Mouse (Mus musculus) midbrain, postnatal 0 days (tissue): Measurements from ENCODE around the gene Gm20388. TPM values are rescaled to one million over a fixed set of nuclear protein-coding genes. Genes with fewer than 3 reads are reported as not detected.

Experiments used
- ATAC-seq: fragments of 200-750 bp; cut with Nextera tagmentation; 2 replicates; pipeline ENCODE4 v1.8.0; 2017; ENCODE audit warnings: moderate number of reproducible peaks, mild to moderate bottlenecking, moderate TSS enrichment, moderate library complexity; ENCODE audit not compliant: low FRiP score
- DNase-seq: peaks from one replicate; pipeline ENCODE4 v3.0.0-alpha.2; 2015; ENCODE audit warnings: low spot score
- H3K27ac ChIP-seq: fragments of 300-500 bp; sonication (generic); 2 replicates; pipeline ENCODE4 v1.5.1; 2014; ENCODE audit warnings: low read depth, mild to moderate bottlenecking, low read length, mixed read lengths
- H3K27me3 ChIP-seq: fragments of 300-500 bp; sonication (generic); 2 replicates; pipeline ENCODE4 v1.6.1; 2014; ENCODE audit warnings: low read length, control low read depth, mixed read lengths; ENCODE audit not compliant: insufficient read depth
- H3K36me3 ChIP-seq: fragments of 300-500 bp; sonication (generic); 2 replicates; pipeline ENCODE4 v1.6.1; 2014; ENCODE audit warnings: low read length, control low read depth, mixed read lengths; ENCODE audit not compliant: insufficient read depth
- H3K4me1 ChIP-seq: fragments of 300-500 bp; sonication (generic); 2 replicates; pipeline ENCODE4 v1.6.1; 2014; ENCODE audit warnings: mild to moderate bottlenecking, control low read depth, antibody characterized with exemption, low read length, mixed read lengths; ENCODE audit not compliant: insufficient read depth
- H3K4me2 ChIP-seq: fragments of 300-500 bp; sonication (generic); 2 replicates; pipeline ENCODE4 v1.6.1; 2014; ENCODE audit warnings: low read depth, mild to moderate bottlenecking, low read length, mixed read lengths; ENCODE audit not compliant: poor library complexity, severe bottlenecking
- H3K4me3 ChIP-seq: fragments of 300-500 bp; sonication (generic); 2 replicates; pipeline ENCODE4 v1.5.1; 2014; ENCODE audit warnings: low read depth, mild to moderate bottlenecking, low read length, moderate library complexity
- H3K9ac ChIP-seq: fragments of 300-500 bp; sonication (generic); replicated peaks from 2 replicates; pipeline ENCODE4 v1.6.1; 2014; ENCODE audit warnings: mild to moderate bottlenecking, low read length, moderate library complexity, mixed read lengths; ENCODE audit not compliant: poor library complexity, severe bottlenecking
- H3K9me3 ChIP-seq: fragments of 300-500 bp; sonication (generic); 2 replicates; pipeline ENCODE4 v1.6.1; 2016; ENCODE audit warnings: low read length, control low read depth
- CTCF ChIP-seq: IDR thresholded peaks from 2 replicates; pipeline ENCODE4 v1.5.1; 2016; ENCODE audit warnings: antibody characterized with exemption, mild to moderate bottlenecking
- WGBS: fragments of 180-500 bp; shearing (Covaris S2); extraction: QIAGEN DNeasy Blood & Tissue Kit; methylation state at CpG from one replicate; pipeline ENCODE4 v1.1.7; 2014; 5-methylcytosine and 5-hydroxymethylcytosine counted together
- polyA plus RNA-seq: library from polyadenylated mRNA; unstranded; fragments of >200 nt; fragmentation: Nextera tagmentation; extraction: Ambion mirVana; gene quantifications from 2 replicates; pipeline ENCODE4 v1.2.1, GENCODE M21; 2015
- total RNA-seq: library from RNA; depleted of rRNA; stranded (reverse); fragments of >200 nt; gene quantifications from 2 replicates; pipeline ENCODE4 v1.2.3, GENCODE M21; 2014

Gene Gm20388
- total and polyA plus RNA-seq, 2 experiments from 2014 or later, result 74.2 TPM; not detected in 1

DNA sequence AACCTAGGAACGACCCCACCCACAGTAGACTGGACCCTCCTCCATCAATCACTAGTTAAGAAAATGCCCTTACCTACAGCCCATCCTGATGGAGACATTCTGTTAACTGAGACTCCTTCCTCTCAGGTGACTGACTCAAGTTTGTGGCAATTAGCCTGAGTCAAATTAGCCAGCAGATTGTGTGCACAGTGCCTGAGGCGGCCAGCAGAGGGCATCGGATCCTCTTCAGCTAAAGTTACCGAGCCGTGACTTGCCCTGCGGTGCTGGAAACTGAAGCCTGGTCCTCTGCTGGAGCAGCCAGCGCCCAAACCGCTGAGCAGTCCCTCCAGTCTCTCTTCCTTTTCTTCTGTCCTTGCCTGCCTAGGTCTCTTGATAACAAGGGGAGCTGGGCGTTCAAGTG, 56.8 kb downstream of the Gm20388 start:
- no peak overlapping the region for H3K27ac ChIP-seq
- DNase-seq (no peak), ATAC-seq (no peak)
- H3K36me3 ChIP-seq, result no peaks in the 10 kb centered on the region
- H3K9me3 ChIP-seq, result 0 out of 2 replicates have a peak, but pooled peaks cover 2% of the 10 kb centered on the region
- no peaks in the 10 kb centered on the region for H3K27me3 ChIP-seq
- WGBS, result 88% methylated on average over 9 of the region's 9 CpGs
- no peak overlapping the region for H3K4me3 ChIP-seq
- H3K9ac ChIP-seq, result no peak overlapping the region
- TF ChIP-seq CTCF, result peak; percentile 20; the same call in 1 of the 2 replicates
- no peaks in the 10 kb centered on the region for H3K4me1 ChIP-seq
- H3K4me2 ChIP-seq, result no peak overlapping the region

GRCm38 (mm10) chr8:119970169-119970568, 59.5 kb downstream of the Gm20388 start:
- ATAC-seq (no peak), DNase-seq (no peak)
- H3K27ac ChIP-seq, result no peak overlapping the region
- H3K4me3 ChIP-seq, result no peak overlapping the region
- H3K27me3 ChIP-seq, result no peaks in the 10 kb centered on the region
- H3K9me3 ChIP-seq, result 0 out of 2 replicates have a peak, but pooled peaks cover 2% of the 10 kb centered on the region
- H3K9ac ChIP-seq, result no peak overlapping the region
- no peaks in the 10 kb centered on the region for H3K4me1 ChIP-seq
- H3K36me3 ChIP-seq, result no peaks in the 10 kb centered on the region
- TF ChIP-seq CTCF, result no peak
- H3K4me2 ChIP-seq, result no peak overlapping the region
- 82% methylated on average over 9 of the region's 9 CpGs for WGBS

GRCm38 (mm10) chr8:119972558-119972957, 61.9 kb downstream of the Gm20388 start:
- Histone ChIP-seq H3K4me2 (no peak overlapping the region), H3K4me3 (no peak overlapping the region), H3K9ac (no peak overlapping the region), H3K27ac (no peak overlapping the region), H3K36me3 (no peaks in the 10 kb centered on the region), H3K27me3 (no peaks in the 10 kb centered on the region), H3K4me1 (no peaks in the 10 kb centered on the region), H3K9me3 (0 out of 2 replicates have a peak, but pooled peaks cover 2% of the 10 kb centered on the region)
- DNase-seq, result no peak
- 80% methylated on average over 12 of the region's 12 CpGs for WGBS
- no peak for TF ChIP-seq CTCF
- no peak for ATAC-seq

- Histone ChIP-seq H3K9ac (no peak overlapping the region), H3K27me3 (no peaks in the 10 kb centered on the region), H3K36me3 (no peaks in the 10 kb centered on the region), H3K4me3 (no peak overlapping the region), H3K27ac (no peak overlapping the region), H3K4me2 (no peak overlapping the region), H3K4me1 (no peaks in the 10 kb centered on the region), H3K9me3 (no peaks in the 10 kb centered on the region)
- DNase-seq (peak; percentile 11), ATAC-seq (no peak)
- 64% methylated on average over 11 of the region's 11 CpGs for WGBS
- TF ChIP-seq CTCF, result no peak
These were observed 68.2 kb downstream of the Gm20388 start for GRCm38 (mm10) chr8:119978770-119979381.

DNA sequence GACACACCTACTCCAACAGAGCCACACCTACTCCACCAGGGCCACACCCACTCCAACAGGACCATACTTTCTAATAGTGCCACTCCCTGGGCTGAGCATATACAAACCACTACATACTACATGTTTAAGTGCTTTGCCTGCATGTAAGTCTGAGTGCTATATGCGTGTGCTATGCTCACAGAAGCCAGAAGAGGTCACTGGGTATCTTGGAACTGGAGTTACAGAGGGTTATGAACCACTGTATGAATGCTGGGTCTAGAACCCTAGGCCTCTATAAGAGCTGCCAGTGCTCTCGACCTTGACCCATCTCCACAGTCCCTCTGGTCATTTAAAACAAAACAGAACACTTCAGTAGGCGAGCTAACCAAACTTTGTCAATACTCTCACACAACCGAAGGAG, 70.6 kb downstream of the Gm20388 start:
- Histone ChIP-seq H3K9me3 (no peaks in the 10 kb centered on the region), H3K36me3 (no peaks in the 10 kb centered on the region), H3K4me3 (no peak overlapping the region), H3K27ac (no peak overlapping the region), H3K9ac (no peak overlapping the region), H3K4me2 (no peak overlapping the region), H3K27me3 (no peaks in the 10 kb centered on the region), H3K4me1 (no peaks in the 10 kb centered on the region)
- ATAC-seq (no peak), DNase-seq (no peak)
- 71% methylated on average over 4 of the region's 4 CpGs for WGBS
- peak; percentile 42 for TF ChIP-seq CTCF

DNA sequence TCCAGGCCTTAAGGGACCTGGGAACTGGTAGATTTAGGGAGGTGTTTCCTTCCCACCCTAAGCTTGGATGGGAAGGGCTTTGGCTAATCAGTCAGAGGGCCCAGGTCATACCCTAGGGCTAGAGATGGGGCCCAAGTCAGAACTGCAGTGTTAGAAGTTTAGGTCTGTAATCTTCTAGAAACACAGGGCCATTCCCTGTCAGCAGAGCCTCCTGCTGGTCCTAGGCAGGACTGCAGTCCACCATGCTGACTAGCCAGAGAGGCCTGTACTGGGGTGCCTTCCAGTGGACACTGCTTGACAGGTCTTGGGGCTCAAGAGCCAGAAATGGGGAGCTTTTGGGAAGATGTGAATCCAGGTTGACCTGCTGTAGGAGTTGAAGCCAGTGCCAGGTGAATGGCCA, 73.4 kb downstream of the Gm20388 start:
- Histone ChIP-seq H3K4me2 (no peak overlapping the region), H3K27me3 (no peaks in the 10 kb centered on the region), H3K4me1 (no peaks in the 10 kb centered on the region), H3K9me3 (no peaks in the 10 kb centered on the region), H3K27ac (no peak overlapping the region), H3K9ac (no peak overlapping the region), H3K4me3 (no peak overlapping the region), H3K36me3 (no peaks in the 10 kb centered on the region)
- no peak for DNase-seq
- ATAC-seq, result no peak
- peak; percentile 34 for TF ChIP-seq CTCF
